Mouse (Mus musculus) neural tube, embryonic 15.5 days (tissue): ENCODE results near the gene Nr2c2ap. TPM values are rescaled to one million over a fixed set of nuclear protein-coding genes. Genes with fewer than 3 reads are reported as not detected.

Source experiments
- ATAC-seq: fragments of 200-750 bp; cut with Nextera tagmentation; 2 replicates; pipeline ENCODE4 v1.8.0; 2017; ENCODE audit warnings: mild to moderate bottlenecking, moderate TSS enrichment, moderate library complexity; ENCODE audit not compliant: low FRiP score
- H3K27ac ChIP-seq: fragments of 300-500 bp; sonication (generic); replicated peaks from 2 replicates; pipeline ENCODE4 v1.5.1; 2015; ENCODE audit warnings: mild to moderate bottlenecking, inconsistent platforms
- H3K27me3 ChIP-seq: fragments of 300-500 bp; sonication (generic); replicated peaks from 2 replicates; pipeline ENCODE4 v1.6.1; 2015; ENCODE audit warnings: inconsistent platforms
- H3K36me3 ChIP-seq: fragments of 300-500 bp; sonication (generic); 2 replicates; pipeline ENCODE4 v1.6.1; 2015; ENCODE audit warnings: inconsistent platforms
- H3K4me1 ChIP-seq: fragments of 300-500 bp; sonication (generic); 2 replicates; pipeline ENCODE4 v1.6.1; 2015; ENCODE audit warnings: inconsistent platforms
- H3K4me2 ChIP-seq: fragments of 300-500 bp; sonication (generic); 2 replicates; pipeline ENCODE4 v1.6.1; 2015; ENCODE audit warnings: inconsistent platforms, mild to moderate bottlenecking, moderate library complexity
- H3K4me3 ChIP-seq: fragments of 300-500 bp; sonication (generic); replicated peaks from 2 replicates; pipeline ENCODE4 v1.5.1; 2015; ENCODE audit warnings: mild to moderate bottlenecking, inconsistent platforms
- H3K9ac ChIP-seq: fragments of 300-500 bp; sonication (generic); replicated peaks from 2 replicates; pipeline ENCODE4 v1.6.1; 2015; ENCODE audit warnings: mild to moderate bottlenecking, inconsistent platforms
- H3K9me3 ChIP-seq: fragments of 300-500 bp; sonication (generic); replicated peaks from 2 replicates; pipeline ENCODE4 v1.6.1; 2016; ENCODE audit warnings: inconsistent platforms
- WGBS: fragments of 180-500 bp; shearing (Covaris S2); methylation state at CpG from one replicate; pipeline ENCODE4 v1.1.7; 2015; ENCODE audit warnings: mixed read lengths; 5-methylcytosine and 5-hydroxymethylcytosine counted together
- polyA plus RNA-seq: library from polyadenylated mRNA; unstranded; fragments of >200 nt; fragmentation: Nextera tagmentation; extraction: Ambion mirVana; gene quantifications from 2 replicates; pipeline ENCODE4 v1.2.1, GENCODE M21; 2015

Nr2c2ap gene
- polyA plus RNA-seq, 1 experiment from 2014 or later = 47.2 TPM

GRCm38 (mm10) chr8:70124992-70125391, 6.1 kb upstream of the Nr2c2ap start:
- no peak overlapping the region for H3K4me2 ChIP-seq
- H3K27me3 ChIP-seq = peaks cover 5% of the 10 kb centered on the region; the same call in 1 of the 2 replicates
- H3K27ac ChIP-seq = no peak overlapping the region
- H3K4me1 ChIP-seq = peaks cover 12% of the 10 kb centered on the region
- H3K9ac ChIP-seq = no peak overlapping the region
- no peaks in the 10 kb centered on the region for H3K9me3 ChIP-seq
- no peak for ATAC-seq
- H3K36me3 ChIP-seq = no peaks in the 10 kb centered on the region
- no peak overlapping the region for H3K4me3 ChIP-seq
- 72% methylated on average over 8 of the region's 8 CpGs for WGBS

DNA sequence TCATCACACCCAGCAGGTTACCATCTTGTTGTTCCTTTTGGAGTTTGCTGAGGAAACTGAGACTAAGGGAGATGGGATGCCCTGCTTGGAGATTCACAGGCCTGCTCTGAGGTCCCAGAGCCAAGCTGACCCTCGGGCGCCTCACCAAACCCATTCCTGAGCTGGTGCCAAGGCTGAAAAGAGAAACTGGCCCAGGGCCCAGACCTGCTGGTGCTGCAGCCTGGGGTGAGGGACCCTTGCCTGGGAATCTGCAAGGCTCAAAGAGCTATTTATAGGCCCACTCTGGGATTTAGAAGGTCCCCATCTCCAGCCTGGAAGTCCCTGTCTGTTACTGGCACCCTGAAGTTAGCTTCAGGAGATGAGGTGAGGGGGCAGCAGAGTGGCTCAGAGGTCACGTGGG, 2.7 kb upstream of the Nr2c2ap start:
- Histone ChIP-seq H3K36me3 (no peaks in the 10 kb centered on the region; the same call in 1 of the 2 replicates), H3K27ac (peak overlapping the region; percentile 77), H3K9me3 (no peaks in the 10 kb centered on the region), H3K9ac (no peak overlapping the region), H3K4me1 (peaks cover 31% of the 10 kb centered on the region), H3K27me3 (peaks cover 5% of the 10 kb centered on the region; the same call in 1 of the 2 replicates), H3K4me2 (no peak overlapping the region), H3K4me3 (no peak overlapping the region)
- ATAC-seq = peak; percentile 16; the same call in 1 of the 2 replicates
- WGBS = 65% methylated on average over 3 of the region's 3 CpGs

DNA sequence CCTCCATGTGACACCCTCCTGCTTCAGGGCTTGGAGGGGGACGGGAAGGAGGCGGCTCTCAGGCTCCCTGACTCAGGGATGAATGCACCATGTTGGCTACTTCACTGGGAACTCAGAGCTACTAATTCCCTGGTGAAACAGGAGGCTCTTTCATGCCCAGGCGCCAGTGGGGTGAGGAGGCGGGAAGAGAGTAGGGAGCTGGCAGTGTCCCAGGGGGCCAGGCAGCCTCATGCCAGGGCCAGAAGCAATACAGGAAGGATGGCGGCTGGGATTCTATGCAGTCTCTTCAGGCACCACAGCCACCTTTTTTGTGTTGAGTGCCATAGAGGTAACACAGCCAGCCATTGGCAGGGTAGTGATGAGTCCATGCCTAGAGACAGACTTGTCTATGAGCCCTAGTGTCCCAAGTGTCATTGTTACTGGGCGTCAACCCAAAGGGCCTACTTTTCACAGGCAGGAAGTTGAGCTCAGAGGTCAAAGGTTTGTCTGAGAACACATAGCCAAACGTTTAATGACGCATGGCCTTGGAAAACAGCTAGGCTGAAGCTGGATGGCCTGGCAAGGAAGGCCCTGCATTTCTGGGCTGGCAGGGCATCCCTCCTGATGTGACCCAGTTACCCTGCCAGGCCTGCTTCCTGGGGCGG, 1.7 kb upstream of the Nr2c2ap start:
- H3K9me3 ChIP-seq = no peaks in the 10 kb centered on the region
- ATAC-seq = peak; percentile 54
- H3K4me2 ChIP-seq = no peak overlapping the region
- peaks cover 10% of the 10 kb centered on the region for H3K36me3 ChIP-seq
- H3K27me3 ChIP-seq = peaks cover 5% of the 10 kb centered on the region; the same call in 1 of the 2 replicates
- H3K4me3 ChIP-seq = no peak overlapping the region
- peak overlapping the region; percentile 77 for H3K27ac ChIP-seq
- no peak overlapping the region for H3K9ac ChIP-seq
- H3K4me1 ChIP-seq = peaks cover 31% of the 10 kb centered on the region
- WGBS = 64% methylated on average over 9 of the region's 9 CpGs

DNA sequence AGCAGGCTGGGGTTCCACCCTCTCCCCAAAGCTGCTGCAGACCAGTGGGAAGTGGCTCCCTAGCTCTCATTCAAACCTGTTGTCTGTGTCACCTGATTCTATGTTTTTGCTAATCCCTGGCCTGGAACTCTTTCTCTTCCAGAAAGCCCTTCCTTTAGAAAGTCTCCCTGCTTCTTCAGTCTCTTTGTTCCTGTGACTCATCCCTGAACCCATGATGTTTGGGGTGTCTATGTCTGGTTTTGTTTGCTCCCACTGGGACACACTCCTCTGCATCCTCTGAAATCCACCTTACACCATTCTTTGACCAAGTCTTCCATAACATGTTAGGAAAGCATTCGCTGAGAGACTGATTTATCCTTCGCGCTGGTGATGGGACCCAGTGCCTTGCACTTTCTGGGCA, 1.1 kb upstream of the Nr2c2ap start:
- H3K36me3 ChIP-seq = peaks cover 16% of the 10 kb centered on the region
- peak overlapping the region; percentile 77 for H3K27ac ChIP-seq
- 92% methylated on average over 3 of the region's 3 CpGs for WGBS
- no peaks in the 10 kb centered on the region for H3K9me3 ChIP-seq
- no peak overlapping the region for H3K4me3 ChIP-seq
- H3K4me2 ChIP-seq = no peak overlapping the region
- H3K9ac ChIP-seq = no peak overlapping the region
- peaks cover 31% of the 10 kb centered on the region for H3K4me1 ChIP-seq
- ATAC-seq = no peak
- peaks cover 2% of the 10 kb centered on the region; the same call in 1 of the 2 replicates for H3K27me3 ChIP-seq

- 95% methylated on average over 5 of the region's 5 CpGs for WGBS
- H3K9ac ChIP-seq = no peak overlapping the region
- no peak overlapping the region for H3K4me2 ChIP-seq
- no peak overlapping the region for H3K27ac ChIP-seq
- no peak for ATAC-seq
- H3K4me3 ChIP-seq = no peak overlapping the region
- H3K4me1 ChIP-seq = peaks cover 40% of the 10 kb centered on the region
- H3K9me3 ChIP-seq = no peaks in the 10 kb centered on the region
- H3K36me3 ChIP-seq = peaks cover 27% of the 10 kb centered on the region
- no peaks in the 10 kb centered on the region for H3K27me3 ChIP-seq
These were observed 3.0 kb downstream of the Nr2c2ap start for GRCm38 (mm10) chr8:70134086-70134485.

DNA sequence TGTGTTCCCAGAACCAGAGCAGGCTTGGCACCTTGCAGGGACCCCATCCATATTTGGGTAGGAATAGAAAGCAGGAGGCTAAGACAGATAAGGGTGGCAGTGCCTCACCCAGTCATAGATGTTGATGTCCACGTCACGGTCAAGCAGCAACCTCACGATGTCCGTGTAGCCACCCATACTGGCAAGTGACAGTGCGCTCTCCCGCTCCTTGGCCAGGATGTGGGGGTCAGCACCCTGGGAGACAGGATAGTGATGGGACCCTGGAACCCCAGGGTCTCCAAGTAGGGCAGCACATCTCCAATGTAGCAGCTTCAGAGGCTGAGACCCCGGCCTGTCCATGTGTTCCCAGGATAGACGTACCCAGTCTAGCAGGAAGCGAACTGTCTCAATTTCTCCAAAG, 3.8 kb downstream of the Nr2c2ap start:
- 94% methylated on average over 9 of the region's 9 CpGs for WGBS
- no peaks in the 10 kb centered on the region for H3K27me3 ChIP-seq
- H3K4me3 ChIP-seq = no peak overlapping the region
- peaks cover 27% of the 10 kb centered on the region for H3K36me3 ChIP-seq
- H3K27ac ChIP-seq = no peak overlapping the region
- peaks cover 37% of the 10 kb centered on the region for H3K4me1 ChIP-seq
- H3K9me3 ChIP-seq = no peaks in the 10 kb centered on the region
- no peak for ATAC-seq
- no peak overlapping the region for H3K9ac ChIP-seq
- no peak overlapping the region for H3K4me2 ChIP-seq

GRCm38 (mm10) chr8:70136591-70136990, 5.5 kb downstream of the Nr2c2ap start:
- Histone ChIP-seq H3K27ac (no peak overlapping the region), H3K27me3 (no peaks in the 10 kb centered on the region), H3K4me2 (no peak overlapping the region), H3K4me3 (no peak overlapping the region), H3K4me1 (peaks cover 36% of the 10 kb centered on the region), H3K36me3 (peaks cover 27% of the 10 kb centered on the region), H3K9ac (no peak overlapping the region), H3K9me3 (no peaks in the 10 kb centered on the region)
- no peak for ATAC-seq
- 89% methylated on average over 4 of the region's 4 CpGs for WGBS

DNA sequence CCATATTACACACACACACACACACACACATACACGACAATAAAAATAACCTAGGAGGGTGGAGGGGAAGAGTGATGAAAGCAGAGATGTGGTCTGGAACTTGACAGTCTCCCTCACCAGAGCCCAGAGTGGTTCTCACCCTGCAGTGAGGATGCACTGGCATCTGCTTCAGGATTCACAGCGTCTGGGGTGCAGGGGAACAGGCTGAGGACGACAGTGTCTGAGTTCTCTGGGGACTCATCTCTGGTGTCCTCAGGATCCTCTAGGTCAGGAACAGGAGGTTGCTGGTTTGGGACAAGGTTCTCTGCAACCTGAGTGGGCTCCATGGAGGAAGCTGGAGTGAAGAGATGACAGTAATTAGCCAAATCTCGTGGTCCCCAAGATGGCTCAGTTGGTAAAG, 6.8 kb downstream of the Nr2c2ap start:
- peak overlapping the region; percentile 44; the same call in 1 of the 2 replicates for H3K9ac ChIP-seq
- H3K36me3 ChIP-seq = peaks cover 36% of the 10 kb centered on the region
- no peak overlapping the region for H3K27ac ChIP-seq
- H3K4me3 ChIP-seq = peak overlapping the region; percentile 73; the same call in 1 of the 2 replicates
- H3K9me3 ChIP-seq = no peaks in the 10 kb centered on the region
- peaks cover 25% of the 10 kb centered on the region for H3K4me1 ChIP-seq
- 84% methylated on average over 4 of the region's 4 CpGs for WGBS
- peak overlapping the region; percentile 78 for H3K4me2 ChIP-seq
- no peak for ATAC-seq
- H3K27me3 ChIP-seq = no peaks in the 10 kb centered on the region

GRCm38 (mm10) chr8:70139026-70139857, 8.1 kb downstream of the Nr2c2ap start, which contains the start of the genes Rfxank, Borcs8 and Mef2b:
Gene Rfxank (minus strand): TSS chr8:70139154.
Gene Borcs8 (plus strand): TSS chr8:70139499.
Gene Mef2b (plus strand): TSS chr8:70139711.
- peaks cover 25% of the 10 kb centered on the region for H3K4me1 ChIP-seq
- no peaks in the 10 kb centered on the region for H3K9me3 ChIP-seq
- H3K9ac ChIP-seq = peak within 1 kb of the TSS; percentile 89
- WGBS = under 1% methylated on average over 46 of the region's 46 CpGs
- no peaks in the 10 kb centered on the region for H3K27me3 ChIP-seq
- H3K4me3 ChIP-seq = peak within 1 kb of the TSS; percentile 73
- ATAC-seq = peak; percentile 98
- H3K27ac ChIP-seq = peak within 1 kb of the TSS; percentile 86
- H3K4me2 ChIP-seq = peak within 1 kb of the TSS; percentile 78
- H3K36me3 ChIP-seq = peaks cover 37% of the 10 kb centered on the region

DNA sequence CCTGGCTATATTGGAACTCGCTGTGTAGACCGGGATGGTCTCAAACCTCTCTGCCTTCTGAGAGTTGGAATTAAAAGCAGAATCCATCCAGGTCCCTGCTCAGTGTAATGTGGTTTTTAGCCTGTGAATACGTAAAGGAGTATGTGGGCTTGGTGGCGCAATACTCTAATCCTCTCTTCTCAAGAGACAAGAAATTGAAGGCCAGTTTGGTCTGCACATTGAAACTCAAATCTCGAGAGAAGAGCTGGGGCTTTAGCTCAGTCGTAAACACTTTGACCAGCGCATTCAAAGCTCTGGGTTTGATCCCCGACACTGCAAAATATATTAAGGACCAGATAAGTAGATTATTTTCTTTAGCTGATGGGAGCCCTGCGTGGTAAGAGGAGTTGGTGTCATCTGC, 8.8 kb downstream of the Nr2c2ap start:
- peaks cover 25% of the 10 kb centered on the region for H3K4me1 ChIP-seq
- peaks cover 37% of the 10 kb centered on the region for H3K36me3 ChIP-seq
- H3K27me3 ChIP-seq = no peaks in the 10 kb centered on the region
- H3K4me3 ChIP-seq = peak overlapping the region; percentile 73
- no peak for ATAC-seq
- WGBS = 12% methylated on average over 9 of the region's 9 CpGs
- peak overlapping the region; percentile 78 for H3K4me2 ChIP-seq
- H3K27ac ChIP-seq = peak overlapping the region; percentile 86
- no peaks in the 10 kb centered on the region for H3K9me3 ChIP-seq
- peak overlapping the region; percentile 89 for H3K9ac ChIP-seq

DNA sequence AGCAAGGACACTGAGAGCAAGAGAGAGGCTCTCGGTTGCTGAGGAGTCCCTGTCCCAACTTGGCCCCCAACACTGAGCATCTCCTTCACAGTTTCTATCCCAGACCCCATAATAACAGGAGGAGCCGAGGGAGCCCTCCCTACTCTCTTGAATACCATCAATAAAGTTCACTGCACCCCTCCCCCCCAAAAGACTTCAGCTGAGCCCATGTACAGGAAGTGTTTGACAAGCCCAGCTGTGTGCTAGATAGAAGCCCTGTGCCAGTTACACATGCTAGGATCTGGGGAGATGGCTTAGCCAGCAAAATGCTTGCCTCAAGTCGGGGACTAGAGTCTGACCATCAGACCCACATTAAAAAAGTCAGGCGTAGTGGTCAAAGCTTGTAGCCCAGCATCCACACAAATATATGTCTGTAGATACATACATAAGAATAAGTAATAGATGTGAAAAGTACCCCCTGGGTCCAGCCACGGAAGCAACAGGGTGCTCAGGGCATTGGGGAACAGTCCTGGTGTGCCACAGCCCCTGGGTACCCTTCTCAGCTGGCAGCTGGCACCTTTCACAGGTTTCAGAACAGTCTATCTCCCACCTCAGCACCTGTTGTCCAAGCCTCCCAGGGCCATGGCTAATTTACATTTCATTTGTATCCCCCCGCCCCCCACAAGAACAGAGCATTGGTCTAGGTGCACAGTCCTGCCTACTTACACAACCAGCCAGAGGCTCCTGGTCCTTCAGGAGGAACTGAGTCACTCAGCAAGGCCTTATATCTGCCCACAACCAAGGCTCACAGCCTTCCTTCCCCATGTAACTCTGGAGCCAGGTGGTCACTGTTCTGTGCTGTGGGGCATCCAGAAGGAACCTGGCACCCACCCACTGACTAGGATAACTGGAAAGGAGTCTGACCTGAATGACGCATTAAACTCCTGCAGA, 16.8 kb downstream of the Nr2c2ap start:
- ATAC-seq = no peak
- WGBS = 87% methylated on average over 7 of the region's 7 CpGs
- Histone ChIP-seq H3K27ac (no peak overlapping the region), H3K9ac (no peak overlapping the region), H3K4me2 (no peak overlapping the region), H3K9me3 (no peaks in the 10 kb centered on the region), H3K27me3 (0 out of 2 replicates have a peak, but pooled peaks cover 3% of the 10 kb centered on the region), H3K4me3 (no peak overlapping the region), H3K36me3 (peaks cover 40% of the 10 kb centered on the region), H3K4me1 (peaks cover 5% of the 10 kb centered on the region)
